Mouse (Mus musculus) embryonic facial prominence, embryonic 11.5 days (tissue): ENCODE results near the gene Fbxw11. TPM values are rescaled to one million over a fixed set of nuclear protein-coding genes. Genes with fewer than 3 reads are reported as not detected.
"Not testable (repeated sequence)": the region's sequence is repeated elsewhere in the genome, so short reads cannot be mapped to it uniquely, and the experiment has no call there.

ENCODE experiments used
- ATAC-seq: fragments of 200-750 bp; cut with Nextera tagmentation; replicated peaks from 2 replicates; pipeline ENCODE4 v1.8.0; 2017; ENCODE audit warnings: low read depth; ENCODE audit not compliant: insufficient number of reproducible peaks, low FRiP score, low TSS enrichment
- DNase-seq: peaks from one replicate; pipeline ENCODE4 v3.0.0-alpha.2; 2015; ENCODE audit warnings: low spot score
- H3K27ac ChIP-seq: fragments of 300-500 bp; sonication (generic); replicated peaks from 2 replicates; pipeline ENCODE4 v1.5.1; 2014; ENCODE audit warnings: mild to moderate bottlenecking, low read depth, low read length, control low read depth
- H3K27me3 ChIP-seq: fragments of 300-500 bp; sonication (generic); 2 replicates; pipeline ENCODE4 v1.6.1; 2014; ENCODE audit warnings: mild to moderate bottlenecking, low read length, moderate library complexity, mixed read lengths; ENCODE audit not compliant: control insufficient read depth, insufficient read depth
- H3K36me3 ChIP-seq: fragments of 300-500 bp; sonication (generic); replicated peaks from 2 replicates; pipeline ENCODE4 v1.6.1; 2014; ENCODE audit warnings: low read depth, mild to moderate bottlenecking, low read length, moderate library complexity, mixed read lengths; ENCODE audit not compliant: control insufficient read depth, insufficient read depth
- H3K4me1 ChIP-seq: fragments of 300-500 bp; sonication (generic); 2 replicates; pipeline ENCODE4 v1.6.1; 2014; ENCODE audit warnings: low read length, mixed read lengths; ENCODE audit not compliant: control insufficient read depth, insufficient read depth
- H3K4me2 ChIP-seq: fragments of 300-500 bp; sonication (generic); 2 replicates; pipeline ENCODE4 v1.6.1; 2014; ENCODE audit warnings: low read depth, mild to moderate bottlenecking, control low read depth, low read length, moderate library complexity
- H3K4me3 ChIP-seq: fragments of 300-500 bp; sonication (generic); 2 replicates; pipeline ENCODE4 v1.5.1; 2014; ENCODE audit warnings: low read depth, low read length, control low read depth
- H3K9ac ChIP-seq: fragments of 300-500 bp; sonication (generic); replicated peaks from 2 replicates; pipeline ENCODE4 v1.6.1; 2014; ENCODE audit warnings: mild to moderate bottlenecking, control low read depth, low read length
- H3K9me3 ChIP-seq: fragments of 300-500 bp; sonication (generic); replicated peaks from 2 replicates; pipeline ENCODE4 v1.6.1; 2016; ENCODE audit warnings: mild to moderate bottlenecking, low read length, inconsistent platforms, mixed read lengths; ENCODE audit not compliant: control insufficient read depth
- WGBS: fragments of 180-500 bp; shearing (Covaris S2); extraction: QIAGEN DNeasy Blood & Tissue Kit; methylation state at CpG from one replicate; pipeline ENCODE4 v1.1.7; 2014; 5-methylcytosine and 5-hydroxymethylcytosine counted together
- polyA plus RNA-seq: library from polyadenylated mRNA; unstranded; fragments of >200 nt; fragmentation: Nextera tagmentation; extraction: Ambion mirVana; gene quantifications from 2 replicates; pipeline ENCODE4 v1.2.1, GENCODE M21; 2014

Fbxw11 gene
- polyA plus RNA-seq, 1 experiment from 2014 or later, result 90.6 TPM

GRCm38 (mm10) chr11:32716876-32717275 is 74.4 kb downstream of the Fbxw11 start:
- no peak overlapping the region for H3K9ac ChIP-seq
- no peaks in the 10 kb centered on the region for H3K36me3 ChIP-seq
- no peak overlapping the region for H3K4me2 ChIP-seq
- no peaks in the 10 kb centered on the region for H3K9me3 ChIP-seq
- H3K4me3 ChIP-seq, result no peak overlapping the region
- no peak for DNase-seq
- no peak for ATAC-seq
- H3K27ac ChIP-seq, result no peak overlapping the region
- H3K27me3 ChIP-seq, result no peaks in the 10 kb centered on the region
- no peaks in the 10 kb centered on the region for H3K4me1 ChIP-seq
- WGBS, result 71% methylated on average over 4 of the region's 4 CpGs

GRCm38 (mm10) chr11:32717711-32718110 is 75.2 kb downstream of the Fbxw11 start:
- not testable (repeated sequence) for H3K4me1 ChIP-seq, H3K4me2 ChIP-seq, H3K36me3 ChIP-seq, H3K27ac ChIP-seq, H3K9me3 ChIP-seq, DNase-seq, ATAC-seq, H3K27me3 ChIP-seq, H3K9ac ChIP-seq, H3K4me3 ChIP-seq
- WGBS, result 94% methylated on average over 9 of the region's 9 CpGs

DNA sequence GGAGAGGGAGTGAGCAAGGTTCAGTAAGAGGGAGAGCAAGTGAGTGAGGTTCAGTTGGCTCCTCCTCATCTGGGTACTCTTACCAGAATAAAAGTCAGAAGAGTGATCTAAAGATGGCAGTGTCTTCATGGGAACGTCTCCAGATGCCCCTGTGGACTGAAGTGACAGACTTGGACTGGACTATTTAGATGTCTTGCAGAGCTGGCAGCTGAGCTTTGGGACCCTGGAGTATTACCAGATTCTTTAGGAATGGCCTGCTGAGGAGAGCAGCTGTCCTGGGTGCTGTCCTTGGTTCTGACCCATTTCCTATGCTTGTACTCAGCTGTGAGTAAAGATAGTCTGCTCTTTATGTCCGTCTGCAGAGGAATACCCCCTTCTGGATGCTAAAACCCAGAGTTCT is 75.8 kb downstream of the Fbxw11 start:
- Histone ChIP-seq H3K36me3 (no peaks in the 10 kb centered on the region), H3K27me3 (no peaks in the 10 kb centered on the region), H3K4me2 (no peak overlapping the region), H3K4me3 (no peak overlapping the region), H3K9ac (no peak overlapping the region), H3K9me3 (no peaks in the 10 kb centered on the region), H3K27ac (no peak overlapping the region), H3K4me1 (no peaks in the 10 kb centered on the region)
- ATAC-seq (no peak), DNase-seq (peak; percentile 43)
- 65% methylated on average over 2 of the region's 2 CpGs for WGBS

GRCm38 (mm10) chr11:32718979-32719378 is 76.5 kb downstream of the Fbxw11 start:
- Histone ChIP-seq H3K9ac (no peak overlapping the region), H3K27ac (no peak overlapping the region), H3K4me2 (no peak overlapping the region), H3K4me1 (no peaks in the 10 kb centered on the region), H3K36me3 (no peaks in the 10 kb centered on the region), H3K9me3 (no peaks in the 10 kb centered on the region), H3K27me3 (no peaks in the 10 kb centered on the region), H3K4me3 (no peak overlapping the region)
- DNase-seq (no peak), ATAC-seq (no peak)
- 87% methylated on average over 4 of the region's 4 CpGs for WGBS

GRCm38 (mm10) chr11:32722653-32723052 is 80.1 kb downstream of the Fbxw11 start:
- ATAC-seq (no peak), DNase-seq (no peak)
- Histone ChIP-seq H3K4me2 (no peak overlapping the region), H3K9ac (no peak overlapping the region), H3K27ac (no peak overlapping the region), H3K4me1 (no peaks in the 10 kb centered on the region), H3K4me3 (no peak overlapping the region), H3K36me3 (no peaks in the 10 kb centered on the region), H3K27me3 (no peaks in the 10 kb centered on the region), H3K9me3 (no peaks in the 10 kb centered on the region)
- whole genome bisulfite sequencing, result 94% methylated on average over 5 of the region's 5 CpGs

DNA sequence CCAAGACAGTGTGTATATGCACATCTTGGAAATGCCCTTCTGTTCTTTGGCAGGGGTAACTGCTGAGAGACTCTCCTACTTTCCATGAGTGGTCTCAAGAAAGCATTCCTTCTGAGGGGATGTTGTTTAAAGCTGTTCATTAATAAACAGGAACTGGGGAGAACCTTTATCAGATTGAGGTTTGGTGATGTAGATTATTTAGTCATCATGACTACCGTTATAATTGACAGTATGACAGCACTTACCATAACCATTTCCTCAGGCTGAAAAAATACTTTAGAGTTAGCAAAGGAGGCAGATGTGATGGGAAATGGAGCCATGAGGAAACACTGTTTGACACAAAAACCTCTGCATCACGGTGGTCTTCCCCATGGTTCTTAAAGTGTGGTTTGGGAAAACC is 80.8 kb downstream of the Fbxw11 start:
- ATAC-seq, result no peak
- Histone ChIP-seq H3K9ac (no peak overlapping the region), H3K36me3 (no peaks in the 10 kb centered on the region), H3K27me3 (no peaks in the 10 kb centered on the region), H3K4me2 (no peak overlapping the region), H3K4me3 (no peak overlapping the region), H3K27ac (no peak overlapping the region), H3K9me3 (no peaks in the 10 kb centered on the region), H3K4me1 (no peaks in the 10 kb centered on the region)
- no peak for DNase-seq
- WGBS, result 89% methylated on average over 2 of the region's 2 CpGs

- Histone ChIP-seq H3K4me1 (no peaks in the 10 kb centered on the region), H3K9ac (no peak overlapping the region), H3K27ac (no peak overlapping the region), H3K4me2 (no peak overlapping the region), H3K4me3 (no peak overlapping the region), H3K36me3 (no peaks in the 10 kb centered on the region), H3K27me3 (no peaks in the 10 kb centered on the region), H3K9me3 (no peaks in the 10 kb centered on the region)
- WGBS, result 89% methylated on average over 9 of the region's 9 CpGs
- DNase-seq (peak; percentile 51), ATAC-seq (no peak)
These were observed 82.6 kb downstream of the Fbxw11 start for GRCm38 (mm10) chr11:32725171-32725570.

DNA sequence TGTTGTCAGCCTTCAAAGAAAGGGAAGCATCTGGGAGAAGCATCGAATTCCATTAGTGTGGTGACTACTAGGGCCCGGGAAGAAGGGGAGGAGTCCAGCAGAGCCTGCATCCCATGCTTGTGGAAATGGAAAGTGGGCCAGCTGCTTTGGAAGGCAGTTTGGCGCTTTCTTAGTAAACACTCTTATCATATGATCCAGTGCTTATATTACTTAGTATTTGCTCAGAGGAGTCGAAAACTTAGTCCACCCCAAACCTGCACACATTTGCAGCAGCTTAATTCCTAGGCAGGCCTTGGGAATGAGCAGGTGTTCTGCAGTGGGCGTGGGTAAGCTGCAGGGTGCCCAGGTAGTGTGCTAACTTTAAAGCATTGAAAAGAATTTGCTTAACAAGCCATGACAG is 89.9 kb downstream of the Fbxw11 start:
- Histone ChIP-seq H3K27ac (no peak overlapping the region), H3K36me3 (no peaks in the 10 kb centered on the region), H3K4me3 (no peak overlapping the region), H3K27me3 (no peaks in the 10 kb centered on the region), H3K4me1 (no peaks in the 10 kb centered on the region), H3K9ac (no peak overlapping the region), H3K9me3 (no peaks in the 10 kb centered on the region), H3K4me2 (no peak overlapping the region)
- WGBS, result 70% methylated on average over 5 of the region's 5 CpGs
- DNase-seq (no peak), ATAC-seq (no peak)
